Mouse (Mus musculus): Measurements from ENCODE around the gene Trmt112.

The Trmt112 gene

GRCm38 (mm10) chr19:6921647-6922567 is 12.4 kb downstream of the Trmt112 start, which contains the start of gene Esrra:
TSS of gene Esrra (minus strand) at chr19:6921813.
- in situ Hi-C loops (cut with MboI; ENCODE audit: low pct_unique_long_range_greater_than_20kb in 1 of 2, low sequenced_read_pairs in 2 of 2, unreplicated experiment in 1 of 2): no loop called here

- in situ Hi-C loops (cut with MboI; ENCODE audit: low pct_unique_long_range_greater_than_20kb in 1 of 2, low sequenced_read_pairs in 2 of 2, unreplicated experiment in 1 of 2): no loop called here
Measured at GRCm38 (mm10) chr19:6922901-6923735, 13.6 kb downstream of the Trmt112 start.

GRCm38 (mm10) chr19:6924461-6925306 is 15.2 kb downstream of the Trmt112 start:
- in situ Hi-C loops (cut with MboI; ENCODE audit: low pct_unique_long_range_greater_than_20kb in 1 of 2, low sequenced_read_pairs in 2 of 2, unreplicated experiment in 1 of 2): no loop called here

DNA sequence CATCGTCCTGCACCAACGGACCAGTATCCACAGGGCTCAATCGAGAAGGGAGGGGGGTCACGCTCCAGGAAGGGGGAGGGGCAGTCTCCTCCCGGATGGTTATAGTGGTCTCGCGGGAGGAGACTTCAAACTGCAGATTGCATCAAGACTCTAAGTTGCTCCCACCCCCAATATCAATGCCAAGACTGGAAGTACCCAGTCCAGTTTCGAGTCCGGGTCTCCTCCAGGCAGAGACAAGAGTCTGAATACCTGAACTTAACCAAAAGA is 15.7 kb downstream of the Trmt112 start, which contains the start of gene Catsperz:
Catsperz (minus strand) TSS at position 74 of the 267 bp plus-strand sequence.
- in situ Hi-C loops (cut with MboI; ENCODE audit: low pct_unique_long_range_greater_than_20kb in 1 of 2, low sequenced_read_pairs in 2 of 2, unreplicated experiment in 1 of 2): no loop called here

DNA sequence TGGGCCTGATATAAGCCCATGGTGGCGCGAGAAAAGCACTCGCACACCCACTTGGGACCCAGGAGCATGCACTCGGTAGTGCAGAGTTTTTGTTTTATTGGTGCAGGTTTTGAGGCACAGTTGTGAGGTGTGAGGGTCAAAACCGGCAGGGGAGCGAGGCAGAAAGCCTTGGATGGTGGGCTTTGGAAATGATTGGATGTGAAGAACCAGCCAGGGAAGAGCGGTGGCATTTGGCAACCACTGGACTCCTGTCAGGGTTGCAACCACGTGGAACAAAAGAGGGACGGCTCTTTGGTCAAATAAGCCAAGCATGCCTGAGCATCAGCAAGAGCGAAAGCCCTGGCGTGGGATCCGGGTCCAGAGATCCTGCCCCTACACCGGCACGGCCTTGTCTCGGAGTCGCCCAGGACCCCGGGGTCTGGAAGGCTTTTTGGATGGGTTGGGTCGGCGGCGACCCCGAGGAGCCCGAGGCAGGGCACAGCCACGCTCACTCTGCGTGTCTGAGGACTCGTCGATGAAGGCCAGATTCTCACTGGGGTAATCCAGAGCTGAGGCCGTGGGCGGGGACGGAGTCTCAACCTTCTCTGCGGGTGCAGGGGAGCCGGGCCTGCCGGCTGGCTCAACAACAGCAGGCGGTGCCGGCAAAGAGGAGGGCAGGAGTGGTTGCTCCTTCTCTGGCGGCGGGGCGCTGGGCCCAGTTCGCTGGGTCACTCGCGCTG is 16.3 kb downstream of the Trmt112 start:
- in situ Hi-C loops (cut with MboI; ENCODE audit: low pct_unique_long_range_greater_than_20kb in 1 of 2, low sequenced_read_pairs in 2 of 2, unreplicated experiment in 1 of 2): no loop called here

DNA sequence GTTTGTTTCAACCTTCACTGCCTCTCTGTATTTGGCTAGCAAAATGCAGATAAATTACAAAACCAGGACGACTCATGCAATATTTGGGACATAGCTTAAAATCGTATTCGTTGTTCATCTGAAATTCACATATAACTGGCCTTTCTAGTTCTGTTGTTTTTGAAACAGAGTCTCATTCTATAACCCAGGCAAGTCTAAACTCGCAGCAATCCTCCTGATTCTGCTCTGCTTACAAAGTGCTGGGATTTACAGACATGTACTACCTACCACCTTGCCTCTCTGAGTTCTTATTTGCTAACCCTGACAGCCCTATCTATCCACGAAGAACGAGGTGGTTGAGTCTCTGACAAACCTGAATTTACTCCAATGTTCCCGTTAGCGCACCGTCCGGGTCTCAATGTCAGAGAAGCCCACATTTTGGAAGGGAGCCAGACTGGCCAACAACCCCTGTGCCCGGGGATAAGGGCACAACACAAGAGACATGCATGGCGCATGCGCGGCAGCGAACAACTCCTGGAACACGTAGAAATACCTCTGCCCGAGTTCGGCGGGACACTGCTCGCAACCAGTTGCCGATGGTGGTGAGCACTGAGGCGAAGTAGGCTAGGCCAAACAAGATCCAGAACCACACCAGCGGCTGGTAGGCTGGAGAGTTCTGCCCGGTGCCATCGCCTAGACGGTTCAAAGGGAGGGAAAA is 17.2 kb downstream of the Trmt112 start:
- in situ Hi-C loops (cut with MboI; ENCODE audit: low pct_unique_long_range_greater_than_20kb in 1 of 2, low sequenced_read_pairs in 2 of 2, unreplicated experiment in 1 of 2): no loop called here

GRCm38 (mm10) chr19:6928080-6928479 is 18.6 kb downstream of the Trmt112 start:
- in situ Hi-C loops (cut with MboI; ENCODE audit: low pct_unique_long_range_greater_than_20kb in 1 of 2, low sequenced_read_pairs in 2 of 2, unreplicated experiment in 1 of 2): no loop called here

- in situ Hi-C loops (cut with MboI; ENCODE audit: low pct_unique_long_range_greater_than_20kb in 1 of 2, low sequenced_read_pairs in 2 of 2, unreplicated experiment in 1 of 2): no loop called here
Measured at GRCm38 (mm10) chr19:6931002-6931401, 21.5 kb downstream of the Trmt112 start.

- in situ Hi-C loops (cut with MboI; ENCODE audit: low pct_unique_long_range_greater_than_20kb in 1 of 2, low sequenced_read_pairs in 2 of 2, unreplicated experiment in 1 of 2): no loop called here
Measured at GRCm38 (mm10) chr19:6932018-6932417, 22.5 kb downstream of the Trmt112 start.

DNA sequence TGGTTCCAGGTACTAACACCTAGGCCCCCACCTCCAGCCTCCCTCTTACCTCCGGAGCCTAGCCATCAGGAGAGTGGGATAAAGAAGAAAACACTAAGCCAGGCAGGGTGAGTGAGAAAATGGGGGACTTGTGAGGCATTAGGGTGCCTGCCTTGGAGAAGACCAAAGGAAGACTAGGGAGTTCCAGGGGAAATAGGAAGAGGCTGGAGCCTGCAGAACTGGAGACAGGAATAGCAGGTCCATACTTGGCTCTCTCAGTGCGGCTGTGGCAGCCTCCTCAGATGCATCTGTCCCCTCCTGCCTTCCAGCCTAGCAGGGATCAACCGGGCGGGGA is 23.6 kb downstream of the Trmt112 start:
- in situ Hi-C loops (cut with MboI; ENCODE audit: low pct_unique_long_range_greater_than_20kb in 1 of 2, low sequenced_read_pairs in 2 of 2, unreplicated experiment in 1 of 2): no loop called here

GRCm38 (mm10) chr19:6933436-6934194 is 24.1 kb downstream of the Trmt112 start:
- in situ Hi-C loops (cut with MboI; ENCODE audit: low pct_unique_long_range_greater_than_20kb in 1 of 2, low sequenced_read_pairs in 2 of 2, unreplicated experiment in 1 of 2): no loop called here

DNA sequence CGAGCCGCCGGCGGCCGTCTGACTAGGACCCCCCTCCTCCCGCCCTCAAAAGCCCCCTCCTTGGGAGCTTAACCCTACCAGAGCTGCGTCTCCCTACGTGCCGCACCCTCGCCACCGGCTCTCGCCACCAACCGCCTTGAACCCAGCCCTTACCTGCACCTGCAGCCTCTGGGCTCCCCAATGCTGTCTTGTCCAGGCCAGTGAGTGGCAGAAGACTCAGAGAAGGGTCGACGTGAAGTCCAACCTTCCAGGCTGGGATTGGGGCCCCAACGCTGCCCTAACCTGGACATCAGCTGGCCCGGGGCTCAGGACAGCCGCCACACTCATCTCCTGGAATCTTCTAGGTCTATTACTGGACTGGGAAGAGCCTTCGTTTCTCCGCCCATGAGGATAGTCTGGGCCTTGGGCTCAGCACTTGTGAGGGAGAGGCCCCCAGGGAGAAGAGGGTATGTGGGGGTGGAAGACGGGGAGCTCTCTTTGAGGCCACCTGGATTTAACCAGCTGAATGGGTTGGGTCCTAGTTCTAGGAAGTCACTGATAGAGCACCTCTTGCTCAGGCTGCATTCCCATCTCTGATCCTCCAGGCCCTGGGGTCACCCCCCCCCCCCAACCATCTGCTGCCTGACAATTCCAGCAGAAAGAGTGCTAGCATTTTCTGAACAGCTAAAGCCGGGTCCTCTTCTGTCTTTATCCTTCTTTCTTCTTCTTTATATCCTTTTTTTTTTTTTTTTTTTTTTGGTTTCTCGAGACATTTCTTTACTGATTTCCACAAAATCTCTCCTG is 24.9 kb downstream of the Trmt112 start, which contains the start of gene Kcnk4:
Kcnk4 (minus strand) TSS at position 321 of the 783 bp plus-strand sequence.
- in situ Hi-C loops (cut with MboI; ENCODE audit: low pct_unique_long_range_greater_than_20kb in 1 of 2, low sequenced_read_pairs in 2 of 2, unreplicated experiment in 1 of 2): no loop called here

DNA sequence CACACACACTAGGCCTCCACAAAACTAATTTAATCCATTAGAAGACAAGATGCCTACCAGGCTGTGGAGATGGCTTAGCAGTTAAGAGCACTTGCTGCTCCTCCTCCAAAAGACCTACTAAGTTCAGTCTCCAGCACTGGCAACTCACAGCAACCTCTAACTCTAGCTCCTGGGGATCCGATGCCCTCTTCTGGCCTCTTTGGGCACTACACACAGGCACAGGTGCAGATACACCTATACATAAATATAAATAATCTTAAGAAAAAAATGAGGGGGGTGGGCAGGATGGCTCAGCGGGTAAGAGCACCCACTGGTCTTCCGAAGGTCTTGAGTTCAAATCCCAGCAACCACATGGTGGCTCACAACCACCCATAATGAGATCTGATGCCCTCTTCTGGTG is 26.8 kb downstream of the Trmt112 start:
- in situ Hi-C loops (cut with MboI; ENCODE audit: low pct_unique_long_range_greater_than_20kb in 1 of 2, low sequenced_read_pairs in 2 of 2, unreplicated experiment in 1 of 2): loop anchor here in 1 of 2 experiments (5.0 kb wide), 1 partner anchor 64 kb away; no protein-coding TSS in a partner anchor

GRCm38 (mm10) chr19:6937541-6938465 is 28.3 kb downstream of the Trmt112 start:
- in situ Hi-C loops (cut with MboI; ENCODE audit: low pct_unique_long_range_greater_than_20kb in 1 of 2, low sequenced_read_pairs in 2 of 2, unreplicated experiment in 1 of 2): loop anchor here in 1 of 2 experiments (5.0 kb wide), 1 partner anchor 66 kb away; no protein-coding TSS in a partner anchor

Data from mouse embryonic stem cell (cell line).